Mouse (Mus musculus) spleen, adult 2 months (tissue): ENCODE measurements at regions not wholly inside any gene's neighbourhood (a gene's known extent, or its start where the extent isn't known, plus 50 kb on each side); places are given as distances from the start of the nearest gene placed in this dataset.

ENCODE experiments used
- CTCF ChIP-seq: fragments of 200-500 bp; IDR thresholded peaks from 2 replicates; pipeline ENCODE4 v1.5.1; 2011; ENCODE audit warnings: mild to moderate bottlenecking, inconsistent platforms; ENCODE audit not compliant: insufficient read depth, insufficient read length, insufficient replicate concordance; ENCODE audit errors: extremely low read depth
- POLR2A ChIP-seq: fragments of 200-500 bp; IDR thresholded peaks from 2 replicates; pipeline ENCODE4 v1.6.1; 2011; ENCODE audit warnings: low read depth, low read length, inconsistent platforms

DNA sequence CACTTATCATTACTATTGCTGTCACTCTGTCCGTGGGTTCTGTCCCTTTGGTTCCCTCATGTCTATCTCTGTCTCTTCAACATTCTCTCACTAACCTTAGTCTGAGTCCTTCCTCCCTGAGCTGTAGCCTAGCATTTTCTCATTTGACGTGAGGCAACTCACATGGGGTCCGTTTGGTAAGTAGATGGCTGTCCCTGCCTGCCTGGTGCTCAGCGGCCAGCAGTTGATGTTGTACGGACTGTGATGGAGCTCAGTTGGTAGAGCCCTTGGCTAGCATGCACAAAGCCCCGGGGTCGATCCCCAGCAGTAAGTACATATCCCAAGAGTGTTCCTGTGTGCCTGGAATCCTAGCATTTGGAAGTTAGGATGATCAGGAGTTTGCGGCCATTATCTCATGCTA lies 287.0 kb upstream of the Rgma start:
- no peak for TF ChIP-seq POLR2A
- no peak for TF ChIP-seq CTCF
